Mouse (Mus musculus): ENCODE results near the gene Arrb1.

GRCm38 (mm10) chr7:99641245-99641644 lies 106.0 kb downstream of the Arrb1 start:
- TF ChIP-seq GATA1 (IDR thresholded peaks at IDR 0.05; ENCODE audit: low read length) (no peak), TAL1 (IDR thresholded peaks at IDR 0.05; ENCODE audit: low read length) (no peak)

All from erythroblast, embryonic 14.5 days (primary cell).